Mouse (Mus musculus): Measurements from ENCODE around the gene Cdh24.

Cdh24 gene

DNA sequence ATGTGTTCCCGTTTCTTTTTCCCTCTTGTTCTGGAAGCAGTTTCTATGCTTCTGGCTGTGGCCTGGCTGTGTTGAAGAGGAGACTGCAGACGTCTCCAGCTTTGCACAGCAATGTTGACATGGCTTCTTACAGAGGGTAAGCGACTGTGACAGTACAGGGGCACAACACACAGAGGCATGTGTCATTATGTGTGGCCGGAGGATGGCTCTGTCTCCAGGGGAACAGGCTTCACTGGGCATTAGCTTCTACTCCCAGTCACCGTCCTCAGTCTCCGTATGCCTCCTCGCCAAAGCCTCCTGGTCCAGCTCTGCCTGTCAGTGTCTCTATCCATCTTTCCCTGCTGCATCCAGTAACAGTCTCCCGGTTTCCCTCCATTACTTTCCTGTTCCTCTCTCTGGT, 33.9 kb downstream of the Cdh24 start:
- no peak for DNase-seq (ENCODE audit: low read depth, low spot score)

DNA sequence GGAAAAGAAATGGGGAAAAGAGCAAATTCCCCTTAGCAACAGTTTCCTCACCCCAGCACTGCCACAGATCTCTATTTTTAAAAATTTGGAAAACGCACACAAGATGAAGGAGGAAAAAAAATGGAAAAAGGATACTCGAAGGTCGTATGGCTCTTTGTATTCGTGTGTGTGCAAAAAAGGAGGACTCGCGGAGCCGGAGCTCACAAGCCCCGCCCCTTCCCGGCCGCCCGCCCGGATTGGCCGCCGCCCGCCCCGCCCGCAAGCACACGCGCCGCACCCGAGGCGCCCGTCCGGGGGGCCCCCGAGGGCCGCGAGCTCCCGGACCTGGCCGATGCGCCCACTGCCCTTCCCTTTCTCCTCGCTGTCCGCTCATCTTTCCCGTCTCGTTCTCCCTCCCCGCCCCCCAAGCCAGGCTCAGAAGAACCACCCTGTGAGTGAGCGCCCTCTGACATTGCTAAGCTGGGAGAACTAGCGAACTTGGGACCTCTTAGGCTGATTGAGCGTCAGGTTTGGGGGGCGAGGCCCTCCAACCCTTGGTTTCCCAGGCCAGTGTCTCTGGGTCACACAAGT, 35.3 kb downstream of the Cdh24 start, which contains the start of gene 4931414P19Rik:
Gene 4931414P19Rik, minus strand, starts transcription at position 242 of the 570 bp plus-strand sequence.
- peak; percentile 80 for DNase-seq (ENCODE audit: low read depth, low spot score)

DNA sequence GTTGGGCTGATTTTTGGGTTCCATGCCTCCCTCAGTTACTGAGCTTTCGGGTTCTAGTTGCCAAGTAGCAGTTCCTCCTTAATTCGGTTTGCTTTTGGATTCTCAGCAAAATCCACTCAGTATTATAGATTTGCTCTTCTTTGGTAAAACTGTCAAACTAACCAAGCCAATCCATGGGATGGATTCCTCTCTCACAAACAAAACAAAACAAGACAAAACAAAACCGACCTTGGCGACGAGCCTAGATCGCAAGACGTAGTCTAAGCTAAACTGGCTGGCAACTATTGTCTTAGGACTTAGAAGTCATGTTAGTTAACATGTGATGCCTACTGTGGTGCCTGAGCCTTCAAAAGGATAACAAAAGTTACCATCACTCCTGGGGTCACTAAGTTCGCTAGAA, 37.5 kb downstream of the Cdh24 start:
- no peak for DNase-seq (ENCODE audit: low read depth, low spot score)

DNA sequence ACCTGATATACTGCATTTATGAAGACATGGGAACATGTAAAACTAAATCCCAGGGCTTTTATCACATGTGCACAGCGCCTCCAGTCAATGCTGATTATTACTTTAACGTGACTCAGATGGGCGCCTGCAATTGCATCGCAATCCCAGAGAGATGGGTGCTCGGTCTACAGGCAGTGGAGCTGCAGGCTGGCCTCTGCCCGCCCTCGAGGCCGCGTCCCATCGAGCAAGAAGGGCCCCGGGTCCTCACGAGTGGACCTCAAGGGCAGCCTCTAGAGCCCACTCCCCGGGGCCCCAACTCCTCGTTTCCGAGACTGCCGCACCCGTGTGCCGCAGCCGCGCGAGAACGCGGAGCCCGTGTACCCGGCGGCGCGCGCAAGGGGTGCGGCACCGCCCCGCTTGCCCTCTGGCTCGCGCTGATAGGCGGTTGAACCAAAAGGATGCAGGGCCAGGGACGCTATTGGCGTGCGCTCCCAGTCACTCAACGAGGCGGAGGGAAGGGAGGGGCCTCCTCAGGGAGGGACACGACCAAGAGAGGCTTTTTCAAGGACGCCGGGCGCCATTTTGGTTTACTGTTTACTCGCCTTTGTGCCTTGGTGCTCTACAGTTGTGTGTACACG, 38.0 kb downstream of the Cdh24 start:
- DNase-seq (ENCODE audit: low read depth, low spot score), result peak; percentile 99

DNA sequence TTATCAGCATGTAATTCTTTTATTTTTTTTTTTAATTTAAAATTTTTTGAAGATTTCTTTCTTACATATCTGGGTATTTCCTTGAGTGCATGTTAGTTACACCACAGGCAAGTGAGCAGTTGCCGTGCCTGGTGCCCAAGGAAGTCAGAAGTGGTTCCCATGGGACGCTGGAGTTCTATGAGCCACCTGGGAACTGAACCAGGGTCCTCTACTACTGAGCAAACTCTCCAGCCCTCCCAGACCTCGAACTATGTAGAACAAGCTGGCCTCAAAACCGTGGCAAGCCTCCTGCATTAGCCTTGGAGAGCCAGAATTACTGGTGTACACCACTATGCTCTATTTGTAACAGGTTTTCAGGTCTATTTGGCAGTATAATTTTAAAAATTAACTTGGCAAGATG, 38.6 kb downstream of the Cdh24 start:
- DNase-seq (ENCODE audit: low read depth, low spot score), result no peak

DNA sequence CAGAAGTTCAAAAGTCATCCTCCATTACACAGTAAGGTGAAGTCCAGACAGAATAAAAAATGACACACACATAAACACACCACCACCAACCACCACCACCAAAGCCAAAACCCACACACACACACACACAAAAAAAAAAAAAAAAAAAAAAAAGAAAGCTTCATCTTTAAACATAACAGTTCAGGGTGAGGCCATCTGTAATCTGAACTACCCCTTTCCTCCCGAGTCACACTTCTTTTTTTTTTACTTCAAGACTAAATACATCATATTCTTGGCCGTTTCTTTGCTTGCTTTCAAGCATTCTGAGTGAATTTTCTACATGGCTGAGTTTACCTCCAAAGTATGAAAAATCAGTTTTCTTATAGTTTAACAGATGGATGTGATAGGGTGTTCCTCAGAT, 39.6 kb downstream of the Cdh24 start:
- no peak for DNase-seq (ENCODE audit: low read depth, low spot score)

DNA sequence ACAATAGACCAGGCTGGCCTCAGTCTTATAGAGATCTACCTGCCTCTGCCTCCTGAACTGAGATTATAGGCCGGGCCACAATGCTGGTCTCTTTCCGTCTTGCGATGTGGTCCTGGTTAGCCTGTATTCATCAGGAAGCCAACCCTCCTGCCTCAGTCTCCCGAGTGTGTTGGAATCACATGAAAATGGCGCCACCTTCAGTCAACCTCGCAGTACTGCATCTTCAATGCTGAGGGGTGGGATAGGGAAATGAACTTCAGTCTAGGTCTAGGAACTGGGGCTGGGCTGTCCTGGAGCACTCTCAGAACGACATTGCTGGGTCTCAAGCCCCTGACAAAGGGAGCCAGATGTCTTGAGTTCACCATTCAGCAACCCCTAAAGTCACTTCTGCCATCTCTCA, 44.1 kb downstream of the Cdh24 start:
- no peak for DNase-seq (ENCODE audit: low read depth, low spot score)

DNA sequence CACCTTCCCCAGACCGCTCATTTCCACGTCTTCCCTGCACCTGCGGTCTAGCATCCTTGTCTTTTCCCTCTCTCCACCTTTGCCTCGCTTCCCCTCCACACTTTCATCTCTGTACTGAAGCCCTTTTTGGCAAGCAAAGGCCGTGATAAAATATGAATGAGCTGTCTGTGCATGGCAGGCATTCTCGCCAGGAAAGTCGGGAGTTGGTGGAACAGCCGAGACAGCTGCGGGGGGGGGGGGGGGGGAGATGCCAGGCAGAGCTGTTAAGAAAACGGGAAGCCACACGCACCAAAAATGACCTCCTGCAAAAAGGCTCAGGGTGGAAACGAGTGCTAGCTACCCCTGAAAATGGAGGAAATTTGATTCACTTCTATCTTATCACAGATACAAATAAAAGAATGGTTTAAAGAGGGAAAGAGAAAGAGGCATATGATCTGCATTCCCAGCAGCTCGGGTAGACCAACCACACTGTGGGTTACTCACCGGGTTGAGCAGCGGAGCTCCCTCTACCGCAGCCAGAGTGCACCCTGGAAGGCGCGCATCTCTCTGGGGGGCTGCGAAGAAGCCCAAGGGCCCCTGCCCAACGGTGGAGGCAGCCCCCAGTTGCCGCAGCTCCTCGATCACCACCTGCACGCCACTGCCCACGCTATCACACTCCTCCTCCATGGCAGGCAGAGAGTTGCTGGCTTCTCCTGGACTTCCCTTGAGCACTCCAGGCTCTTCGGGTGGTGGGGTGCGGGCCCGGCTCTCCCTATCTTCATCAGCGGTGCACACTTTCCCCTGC, 46.3 kb downstream of the Cdh24 start:
- DNase-seq (ENCODE audit: low read depth, low spot score), result peak; percentile 83

DNA sequence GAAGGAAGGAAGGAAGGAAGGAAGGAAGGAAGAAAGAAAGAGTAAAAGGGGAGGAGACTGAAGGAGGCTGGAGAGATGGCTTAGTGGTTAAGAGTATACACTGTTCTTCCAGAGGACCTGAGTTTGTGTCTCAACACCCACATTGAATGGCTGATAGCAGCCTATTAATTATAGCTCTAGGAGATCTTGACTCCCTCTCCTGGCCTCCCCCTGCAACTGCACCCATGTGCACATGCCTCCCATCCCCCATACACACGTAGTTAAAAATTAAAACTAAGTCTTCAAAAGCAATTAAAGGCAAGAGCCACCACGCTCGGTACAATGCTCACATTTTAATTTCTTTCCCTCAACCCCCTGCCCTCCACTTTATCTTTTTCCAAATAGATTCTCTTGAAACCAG, 47.1 kb downstream of the Cdh24 start:
- DNase-seq (ENCODE audit: low read depth, low spot score), result peak; percentile 42

DNA sequence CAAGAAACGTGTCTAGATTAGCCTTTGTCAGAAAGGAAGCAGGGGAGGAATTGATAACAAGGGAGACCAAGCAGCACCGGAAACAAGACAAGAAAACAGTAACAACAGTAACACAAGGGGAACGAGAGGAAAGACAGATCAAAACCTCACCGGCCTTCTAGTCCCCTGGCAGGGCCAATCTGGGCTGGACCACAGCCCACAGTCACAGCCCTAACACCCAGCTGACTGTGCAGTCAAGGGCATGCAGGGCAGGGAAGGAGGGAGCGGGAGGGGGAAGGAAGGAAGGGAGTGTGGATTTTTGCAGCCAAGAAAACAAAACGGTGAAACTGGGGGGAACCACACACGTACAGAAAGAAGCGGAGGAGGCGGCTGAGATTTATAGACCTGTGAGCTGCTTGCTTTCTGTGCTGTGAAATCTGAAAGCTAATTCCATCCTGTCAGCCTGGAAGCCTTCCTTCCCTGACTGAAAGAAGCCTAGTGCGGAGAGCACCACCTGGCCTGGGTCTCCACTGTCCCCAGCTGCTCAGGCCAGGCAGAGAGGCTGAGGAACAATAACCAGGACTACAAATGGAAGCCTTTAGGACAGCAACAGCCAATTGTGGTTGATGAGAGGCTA, 48.7 kb downstream of the Cdh24 start:
- peak; percentile 82 for DNase-seq (ENCODE audit: low read depth, low spot score)

DNA sequence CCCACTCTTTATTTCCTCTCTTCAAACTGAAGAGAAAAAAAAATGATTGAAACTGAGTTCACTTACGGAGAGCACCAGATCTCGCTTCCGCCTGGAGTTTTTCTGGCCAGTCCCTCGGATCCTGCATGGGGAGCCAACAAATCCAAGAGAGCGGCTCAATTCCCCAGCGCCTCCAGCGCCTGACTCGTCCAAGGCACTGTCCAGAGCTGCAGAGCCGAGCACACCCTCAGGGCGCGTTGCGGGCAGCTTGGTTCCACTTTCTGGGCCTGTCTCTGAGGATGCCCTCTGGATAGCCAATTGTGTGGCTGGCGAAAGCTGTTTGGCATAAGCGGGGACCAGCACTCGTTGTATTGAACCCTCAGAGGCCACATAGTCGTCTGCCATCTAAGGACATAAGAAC, 50.1 kb downstream of the Cdh24 start:
- no peak for DNase-seq (ENCODE audit: low read depth, low spot score)

DNA sequence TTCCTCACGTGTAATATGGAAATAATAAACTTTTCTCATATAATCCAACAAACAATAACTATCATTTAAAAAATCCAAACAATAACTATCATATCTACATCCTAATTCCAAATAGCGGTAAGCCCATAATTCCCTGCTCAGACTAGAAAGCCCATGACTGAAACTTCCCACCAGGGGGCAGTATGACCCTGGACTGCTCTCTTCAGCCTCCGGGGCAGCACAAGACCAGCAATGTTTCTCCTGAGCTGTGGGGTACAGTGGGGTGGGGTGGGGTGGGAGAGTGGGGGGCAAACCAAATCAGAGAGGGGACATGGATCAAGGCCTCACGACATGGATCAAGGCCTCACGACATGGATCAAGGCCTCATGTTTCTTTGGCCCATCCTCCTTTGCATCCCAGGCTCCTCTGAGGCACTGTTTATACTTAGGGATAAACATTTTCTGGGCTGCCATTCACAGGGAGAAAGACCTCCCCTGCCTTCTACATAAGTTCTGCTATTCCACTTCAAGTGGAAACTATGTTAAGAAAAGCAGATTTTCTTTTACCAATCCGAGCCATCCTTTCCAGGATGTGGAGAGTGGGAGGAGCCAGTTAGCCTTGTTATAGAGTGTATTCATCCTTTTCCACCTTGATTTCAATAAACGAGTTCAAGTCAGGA, 57.4 kb downstream of the Cdh24 start:
- DNase-seq (ENCODE audit: low read depth, low spot score), result peak; percentile 75

DNA sequence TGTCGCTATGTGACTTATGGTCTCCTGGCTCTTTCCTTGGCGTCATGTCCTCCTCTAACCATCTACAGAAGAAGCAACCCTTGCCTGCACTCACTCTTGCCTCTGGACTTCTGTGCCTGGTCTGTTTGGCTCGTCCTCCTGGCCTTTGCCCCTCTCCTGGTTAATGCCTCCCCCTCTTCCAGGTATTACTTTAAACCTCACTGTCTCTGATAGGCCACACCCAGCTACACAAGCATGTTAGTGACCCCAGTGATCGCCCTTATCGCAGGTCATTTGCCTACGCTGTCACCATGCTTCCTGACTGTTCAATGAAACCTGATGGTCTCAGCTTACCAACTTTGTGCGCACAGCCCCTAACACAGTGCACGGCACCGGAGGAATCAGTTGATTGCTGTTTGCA, 58.6 kb downstream of the Cdh24 start:
- DNase-seq (ENCODE audit: low read depth, low spot score), result no peak
